Mouse (Mus musculus) C2C12 (cell line): Measurements from ENCODE around the gene Krt32.
A peak's percentile ranks its signal among the peaks of the same experiment; 100 is the strongest.

Experiments
- CEBPB ChIP-seq: IDR thresholded peaks from one replicate; pipeline ENCODE4 v1.6.1; 2011; ENCODE audit warnings: low read depth, mild to moderate bottlenecking, control low read depth, moderate library complexity
- CTCF ChIP-seq: IDR thresholded peaks from one replicate; pipeline ENCODE4 v1.5.1; 2011; ENCODE audit not compliant: control insufficient read depth, insufficient read depth, insufficient read length
- FOSL1 ChIP-seq: IDR thresholded peaks from one replicate; pipeline ENCODE4 v1.8.0; 2011; ENCODE audit warnings: mild to moderate bottlenecking, low read length; ENCODE audit not compliant: poor library complexity, insufficient read depth, severe bottlenecking
- MAX ChIP-seq: IDR thresholded peaks from one replicate; pipeline ENCODE4 v1.6.1; 2011; ENCODE audit warnings: mild to moderate bottlenecking, control low read depth
- MYOD1 ChIP-seq: IDR thresholded peaks from one replicate; pipeline ENCODE4 v1.6.1; 2011; ENCODE audit warnings: low read depth; ENCODE audit not compliant: control insufficient read depth, insufficient read length
- MYOG ChIP-seq: IDR thresholded peaks from one replicate; pipeline ENCODE4 v1.6.1; 2011; ENCODE audit not compliant: control insufficient read depth, insufficient read length; ENCODE audit errors: extremely low read depth
- USF1 ChIP-seq: IDR thresholded peaks from one replicate; pipeline ENCODE4 v1.6.1; 2011; ENCODE audit warnings: low read depth, mild to moderate bottlenecking, control low read depth, moderate library complexity

DNA sequence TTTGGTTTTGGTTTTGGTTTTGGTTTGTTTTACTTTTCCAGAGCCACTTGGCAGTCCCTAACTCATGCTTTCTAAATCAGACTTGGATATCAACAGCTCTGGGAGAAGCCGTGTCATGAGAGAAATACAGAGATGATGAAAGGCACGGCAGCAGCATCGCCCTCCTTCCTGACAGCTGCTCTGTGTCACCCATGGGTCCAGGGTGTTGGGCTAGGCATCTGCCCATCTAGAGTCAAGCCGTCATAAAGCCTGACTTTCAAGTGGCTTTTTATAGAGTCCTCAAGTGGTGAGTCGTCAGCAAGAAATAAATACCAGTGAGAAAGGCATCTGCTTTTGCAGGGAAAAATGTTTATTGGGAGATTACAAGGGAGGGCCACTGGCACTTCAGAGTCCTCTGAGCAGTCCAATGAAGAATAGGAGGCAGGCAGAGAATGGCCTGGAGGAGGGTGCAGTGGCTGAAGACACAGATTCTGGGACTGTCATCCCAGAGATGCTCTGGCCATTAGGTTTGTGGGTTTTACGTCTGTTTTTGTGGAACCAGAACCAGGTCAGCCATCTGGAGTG lies 41.6 kb downstream of the Krt32 start:
- TF ChIP-seq CTCF (no peak), MYOG (no peak), MYOD1 (peak; percentile 60), MAX (no peak), CEBPB (no peak), USF1 (no peak), FOSL1 (no peak)
